Mouse (Mus musculus): ENCODE data around the gene Ctdsp1.

- TF ChIP-seq POLR2A (IDR thresholded peaks at IDR 0.05; ENCODE audit: low read depth, low read length) (no peak), CTCF (IDR thresholded peaks at IDR 0.05; ENCODE audit: extremely low read depth, insufficient read length, insufficient replicate concordance, low read depth, low read length) (no peak)
Measured at GRCm38 (mm10) chr1:74387386-74387988, 3.8 kb upstream of the Ctdsp1 start.
